Mouse (Mus musculus) spleen, adult 2 months (tissue): ENCODE data around the gene Rit1.

Experiments
- CTCF ChIP-seq: fragments of 200-500 bp; IDR thresholded peaks from 2 replicates; pipeline ENCODE4 v1.5.1; 2011; ENCODE audit warnings: mild to moderate bottlenecking, inconsistent platforms; ENCODE audit not compliant: insufficient read depth, insufficient read length, insufficient replicate concordance; ENCODE audit errors: extremely low read depth
- POLR2A ChIP-seq: fragments of 200-500 bp; IDR thresholded peaks from 2 replicates; pipeline ENCODE4 v1.6.1; 2011; ENCODE audit warnings: low read depth, low read length, inconsistent platforms

GRCm38 (mm10) chr3:88689079-88689478 is 27.6 kb upstream of the Rit1 start:
- no peak for TF ChIP-seq CTCF
- TF ChIP-seq POLR2A, result no peak
